Mouse (Mus musculus) heart, postnatal 14 days (tissue): ENCODE measurements around the gene Tas2r143. TPM values are rescaled to one million over a fixed set of nuclear protein-coding genes. Genes with fewer than 3 reads are reported as not detected.
A peak's percentile ranks its signal among the peaks of the same experiment; 100 is the strongest.

Experiments
- DNase-seq, 2 experiments: peaks; one replicate each; pipeline ENCODE4 v3.0.0; 2021 to 2022
- intact Hi-C: fragments of 180-260 bp; cut with DNase I; formaldehyde crosslinking; loops from one replicate; pipeline ENCODE4 v1.15.1; 2025
- total RNA-seq, 2 experiments: library from RNA; stranded (reverse); gene quantifications; 2 replicates each; pipeline ENCODE4 v1.2.3; 2021

Tas2r143 gene
- total RNA-seq, 2 experiments from 2014 or later: not detected

GRCm38 (mm10) chr6:42364066-42364465 lies 36.0 kb upstream of the Tas2r143 start:
- DNase-seq: no peak
- intact Hi-C loops: no loop called here

- no peak for DNase-seq
Measured at GRCm38 (mm10) chr6:42364607-42365006, 35.4 kb upstream of the Tas2r143 start.

GRCm38 (mm10) chr6:42365215-42365614 lies 34.8 kb upstream of the Tas2r143 start:
- intact Hi-C loops: no loop called here
- DNase-seq: no peak

More at GRCm38 (mm10) chr6:42364607-42365006, 35.4 kb upstream of the Tas2r143 start:
- intact Hi-C loops: no loop called here

GRCm38 (mm10) chr6:42369870-42370269 lies 30.2 kb upstream of the Tas2r143 start:
- intact Hi-C loops: loop anchor here (2.0 to 5.0 kb wide), 2 partner anchors 13 to 103 kb away; no protein-coding TSS in a partner anchor
- DNase-seq: peak in 1 of 2 experiments; percentile 19

GRCm38 (mm10) chr6:42370630-42371363 lies 29.2 kb upstream of the Tas2r143 start:
- intact Hi-C loops: loop anchor here (2.0 to 5.0 kb wide), 2 partner anchors 14 to 103 kb away; no protein-coding TSS in a partner anchor
- peak; percentile 63 to 64 for DNase-seq

- intact Hi-C loops: loop anchor here (5.0 kb wide), 1 partner anchor 105 kb away; no protein-coding TSS in a partner anchor
- DNase-seq: peak in 1 of 2 experiments; percentile 7
Measured at GRCm38 (mm10) chr6:42372001-42372400, 28.0 kb upstream of the Tas2r143 start.

- DNase-seq: no peak
- intact Hi-C loops: loop anchor here (5.0 kb wide), 1 partner anchor 105 kb away; no protein-coding TSS in a partner anchor
Measured at GRCm38 (mm10) chr6:42372421-42372815, 27.6 kb upstream of the Tas2r143 start.

- peak; percentile 70 to 75 for DNase-seq
- intact Hi-C loops: loop anchor here (5.0 kb wide), 1 partner anchor 106 kb away; no protein-coding TSS in a partner anchor
Measured at GRCm38 (mm10) chr6:42372816-42373547, 27.1 kb upstream of the Tas2r143 start, which contains the start of gene Epha1. Gene Epha1 (minus strand): TSS chr6:42373268.

GRCm38 (mm10) chr6:42373669-42374430 lies 26.2 kb upstream of the Tas2r143 start:
- intact Hi-C loops: loop anchor here (2.0 to 5.0 kb wide), 2 partner anchors 23 to 107 kb away; no protein-coding TSS in a partner anchor
- DNase-seq: no peak

- intact Hi-C loops: loop anchor here (2.0 to 5.0 kb wide), 3 partner anchors 24 to 107 kb away; partner anchors contain the start of gene Tas2r126
- DNase-seq: peak; percentile 25 to 53
Measured at GRCm38 (mm10) chr6:42374701-42375100, 25.3 kb upstream of the Tas2r143 start.

- intact Hi-C loops: loop anchor here (2.0 to 5.0 kb wide), 2 partner anchors 24 to 57 kb away; partner anchors contain the start of gene Tas2r126
- peak in 1 of 2 experiments; percentile 7 for DNase-seq
Measured at GRCm38 (mm10) chr6:42375131-42375530, 24.9 kb upstream of the Tas2r143 start.

GRCm38 (mm10) chr6:42376016-42376415 lies 24.0 kb upstream of the Tas2r143 start:
- intact Hi-C loops: loop anchor here (5.0 kb wide), 1 partner anchor 56 kb away; the partner anchor contains the start of gene Tas2r126
- no peak for DNase-seq

GRCm38 (mm10) chr6:42376504-42377019 lies 23.5 kb upstream of the Tas2r143 start:
- intact Hi-C loops: loop anchor here (5.0 kb wide), 1 partner anchor 56 kb away; the partner anchor contains the start of gene Tas2r126
- no peak for DNase-seq

- DNase-seq: no peak
- intact Hi-C loops: loop anchor here (5.0 kb wide), 1 partner anchor 55 kb away; the partner anchor contains the start of gene Tas2r126
Measured at GRCm38 (mm10) chr6:42377280-42377679, 22.8 kb upstream of the Tas2r143 start.

GRCm38 (mm10) chr6:42379551-42379950 lies 20.5 kb upstream of the Tas2r143 start:
- intact Hi-C loops: loop anchor here (2.0 to 5.0 kb wide), 2 partner anchors 53 to 203 kb away; partner anchors contain the start of gene Tas2r126
- DNase-seq: no peak

GRCm38 (mm10) chr6:42380416-42381144 lies 19.5 kb upstream of the Tas2r143 start:
- peak; percentile 44 to 59 for DNase-seq
- intact Hi-C loops: loop anchor here (5.0 to 10.0 kb wide), 2 partner anchors 46 to 167 kb away; partner anchors contain the start of gene Olfr455

GRCm38 (mm10) chr6:42381221-42381620 lies 18.8 kb upstream of the Tas2r143 start:
- intact Hi-C loops: loop anchor here (5.0 to 10.0 kb wide), 2 partner anchors 46 to 166 kb away; partner anchors contain the start of gene Olfr455

GRCm38 (mm10) chr6:42381916-42382381 lies 18.1 kb upstream of the Tas2r143 start:
- DNase-seq: peak in 1 of 2 experiments; percentile 8
- intact Hi-C loops: loop anchor here (5.0 to 10.0 kb wide), 2 partner anchors 47 to 165 kb away; partner anchors contain the start of gene Olfr455

More at GRCm38 (mm10) chr6:42381221-42381620, 18.8 kb upstream of the Tas2r143 start:
- no peak for DNase-seq
